Mouse (Mus musculus): ENCODE results near the gene Vps8. TPM values are rescaled to one million over a fixed set of nuclear protein-coding genes. Genes with fewer than 3 reads are reported as not detected.

Vps8 gene
- polyA plus RNA-seq, 1 experiment, result 33.3 TPM

DNA sequence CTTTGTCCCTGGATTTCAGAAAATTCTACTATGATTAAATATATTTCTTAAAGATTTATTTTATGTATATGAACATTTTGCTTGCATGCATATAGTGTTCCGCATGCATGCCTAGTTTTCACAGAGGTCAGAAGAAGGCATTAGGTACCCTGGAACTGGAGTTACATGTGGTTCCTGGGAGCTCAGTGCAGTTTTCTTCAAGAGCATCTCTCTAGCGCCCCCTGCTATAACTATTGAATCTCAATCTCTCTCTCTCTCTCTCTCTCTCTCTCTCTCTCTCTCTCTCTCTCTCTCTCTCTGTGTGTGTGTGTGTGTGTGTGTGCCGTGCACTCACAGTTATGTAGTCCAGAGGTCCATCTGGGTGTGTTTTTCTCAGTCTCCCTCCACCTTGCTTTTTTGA, 114.4 kb downstream of the Vps8 start:
- no peak for DNase-seq (ENCODE audit: extremely low spot score in 1 of 2, low spot score in 1 of 2)

DNA sequence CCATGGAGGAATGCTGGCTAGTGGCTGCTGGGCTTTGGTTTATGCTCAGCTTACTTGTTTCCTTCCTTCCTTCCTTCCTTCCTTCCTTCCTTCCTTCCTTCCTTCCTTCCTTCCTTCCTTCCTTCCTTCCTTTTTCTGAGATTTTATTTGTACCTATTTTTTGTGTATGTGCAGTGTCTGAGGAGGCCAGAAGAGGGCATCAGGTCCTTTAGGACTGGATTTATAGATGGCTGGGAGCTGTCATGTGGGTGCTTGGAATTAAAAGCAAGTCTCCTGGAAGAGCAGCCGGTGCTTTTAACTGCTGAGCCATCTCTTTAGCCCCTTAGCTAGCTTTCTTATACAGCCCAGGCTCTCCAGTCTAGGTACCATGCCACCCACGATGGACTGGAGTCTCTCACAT, 116.0 kb downstream of the Vps8 start:
- peak in 1 of 2 experiments; percentile 24 for DNase-seq (ENCODE audit: extremely low spot score in 1 of 2, low spot score in 1 of 2)

DNA sequence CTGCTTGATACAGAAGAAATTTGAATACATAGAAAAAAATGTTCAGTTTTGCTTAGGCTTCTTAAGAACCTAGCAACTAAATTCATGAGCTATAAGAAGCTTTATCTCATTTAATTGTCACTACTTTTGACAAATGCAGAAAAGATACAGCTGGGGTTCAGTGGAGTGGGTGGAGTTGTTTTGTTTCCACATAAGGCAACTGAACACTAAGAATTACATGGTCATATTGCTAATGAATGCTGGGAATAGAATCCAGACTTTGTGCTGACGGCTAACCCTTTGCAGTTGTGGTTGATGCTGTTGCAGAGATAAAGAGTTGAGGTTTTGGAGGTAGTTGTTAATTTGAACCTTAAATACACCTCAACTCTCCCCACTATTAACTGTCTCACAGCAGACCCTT, 119.6 kb downstream of the Vps8 start:
- no peak for DNase-seq (ENCODE audit: extremely low spot score in 1 of 2, low spot score in 1 of 2)

DNA sequence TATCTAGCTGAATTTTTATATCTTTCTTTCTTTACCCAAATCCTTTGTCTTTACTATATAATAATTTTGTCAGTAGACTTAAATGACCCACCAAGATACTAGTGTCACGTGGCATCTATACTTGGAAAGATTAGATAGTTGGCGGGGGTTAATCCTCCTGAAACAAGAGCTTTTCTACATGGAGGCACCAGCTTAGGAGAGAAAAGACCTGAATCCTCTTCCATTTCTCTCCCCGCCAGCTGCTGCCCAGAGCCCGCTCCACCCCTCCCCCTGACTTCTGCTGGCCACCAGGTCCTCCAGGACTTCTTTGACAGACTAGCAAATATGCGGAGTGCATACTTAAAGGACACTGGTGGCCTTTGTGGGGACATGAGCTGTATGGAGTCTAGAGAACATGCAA, 124.5 kb downstream of the Vps8 start:
- DNase-seq (ENCODE audit: extremely low spot score in 1 of 2, low spot score in 1 of 2), result no peak

DNA sequence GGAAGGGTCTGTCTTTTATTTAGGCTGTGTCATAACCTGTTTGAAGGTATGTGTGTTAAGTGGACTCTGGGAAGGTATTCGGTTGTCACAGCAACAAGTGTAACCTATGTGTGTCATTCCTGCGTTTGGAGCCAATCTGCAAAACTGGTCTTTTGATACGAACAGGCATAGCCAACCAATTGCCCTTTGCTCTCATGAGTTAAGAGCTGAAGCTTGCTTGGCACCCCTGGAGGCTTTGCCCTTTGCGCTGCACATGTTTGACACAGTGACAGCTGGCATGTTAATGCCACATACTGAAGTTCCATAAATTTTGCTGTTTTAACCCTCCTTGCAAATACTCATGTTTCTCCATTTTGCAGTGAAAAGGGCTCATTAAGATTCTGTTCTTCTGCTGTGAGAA, 126.8 kb downstream of the Vps8 start:
- DNase-seq (ENCODE audit: extremely low spot score in 1 of 2, low spot score in 1 of 2), result no peak

DNA sequence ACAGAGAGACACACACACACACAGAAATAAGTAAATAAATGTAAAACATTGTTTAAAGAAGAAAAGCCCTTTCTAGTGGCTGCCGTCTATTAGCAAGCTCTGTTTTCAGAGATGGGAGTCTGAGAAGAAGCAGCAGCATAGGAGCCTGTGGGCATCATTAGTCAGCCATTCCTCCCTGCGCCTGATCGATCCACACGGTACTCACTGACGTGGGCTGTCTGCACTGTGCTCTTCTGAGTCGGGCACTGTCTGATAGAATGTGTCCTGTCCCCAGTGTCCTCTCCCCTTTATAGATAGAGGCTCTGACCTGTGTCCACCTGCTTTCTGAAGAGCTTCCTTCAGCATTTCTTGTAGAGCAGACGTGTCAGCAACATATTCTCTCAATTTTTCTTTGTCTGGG, 127.5 kb downstream of the Vps8 start:
- no peak for DNase-seq (ENCODE audit: extremely low spot score in 1 of 2, low spot score in 1 of 2)

DNA sequence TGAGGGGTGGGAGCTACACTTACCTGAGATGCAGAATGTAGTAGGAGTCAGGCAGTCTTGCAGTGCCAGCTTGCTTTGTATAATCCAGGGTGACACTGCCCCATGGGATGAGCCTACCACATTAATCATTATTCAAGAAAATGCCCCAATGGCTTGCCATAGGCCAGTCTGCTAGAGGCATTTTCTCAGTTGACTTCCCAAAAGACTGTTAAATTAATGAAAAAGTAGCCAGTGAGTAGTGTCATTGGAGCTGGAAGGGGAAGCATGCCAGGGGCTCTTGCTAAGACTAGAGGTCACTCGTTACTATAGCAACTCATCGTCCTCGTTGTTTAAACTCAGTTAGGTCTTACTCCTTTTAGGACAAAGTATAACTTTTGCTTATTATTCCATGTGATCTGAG, 130.6 kb downstream of the Vps8 start:
- DNase-seq (ENCODE audit: extremely low spot score in 1 of 2, low spot score in 1 of 2), result no peak

DNA sequence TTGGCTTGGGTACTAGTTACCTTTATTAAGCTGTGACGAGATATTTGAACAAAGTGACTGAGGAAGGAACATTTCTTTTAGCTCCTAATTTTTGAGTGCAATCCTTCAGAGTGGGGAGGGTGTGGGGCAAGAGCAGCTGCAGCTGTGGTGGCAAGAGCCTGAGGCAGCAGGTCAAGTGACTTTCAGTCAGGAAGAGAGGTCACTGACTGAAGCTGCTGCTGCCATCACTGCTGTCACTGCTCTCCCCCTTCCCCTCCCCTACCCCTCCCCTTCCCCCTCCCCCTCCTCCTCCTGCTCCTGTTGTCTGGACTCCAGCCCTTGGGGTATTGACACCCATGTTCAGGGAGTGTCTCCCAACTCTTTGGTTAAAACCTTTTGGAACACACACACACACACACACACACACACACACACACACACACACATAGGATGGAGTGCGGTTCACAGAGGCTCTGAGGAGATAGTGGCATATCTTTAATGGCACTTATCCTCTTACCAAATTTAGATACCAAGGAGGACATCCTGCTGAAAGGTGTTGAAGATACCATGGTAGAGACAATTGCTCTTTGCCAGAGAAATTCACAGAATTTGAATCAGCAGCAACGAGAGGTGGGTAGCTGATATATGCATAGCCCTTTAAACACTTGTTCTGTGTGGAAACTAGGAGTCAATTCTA, 139.8 kb downstream of the Vps8 start:
- no peak for DNase-seq (ENCODE audit: extremely low spot score in 1 of 2, low spot score in 1 of 2)

DNA sequence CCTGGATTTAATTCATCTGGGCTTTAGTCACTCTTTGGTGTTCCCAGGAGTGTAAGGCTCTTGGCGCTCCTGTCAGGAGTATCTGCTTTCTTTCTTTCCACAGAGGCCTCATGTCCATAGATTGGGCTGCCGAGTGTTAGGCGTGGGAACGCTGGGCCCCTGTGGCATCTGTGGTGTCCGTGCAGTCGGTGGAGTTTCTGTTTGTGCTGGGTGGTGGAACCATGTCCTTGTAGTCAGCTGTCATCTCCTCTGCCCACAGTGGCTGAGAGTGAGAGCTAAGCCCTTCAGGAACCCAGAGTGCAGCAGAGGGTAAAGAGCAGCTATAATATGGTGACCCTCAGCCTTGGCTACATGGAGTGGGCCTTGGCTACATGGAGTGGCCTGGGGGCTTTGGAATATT, 140.4 kb downstream of the Vps8 start:
- DNase-seq (ENCODE audit: extremely low spot score in 1 of 2, low spot score in 1 of 2), result no peak

DNA sequence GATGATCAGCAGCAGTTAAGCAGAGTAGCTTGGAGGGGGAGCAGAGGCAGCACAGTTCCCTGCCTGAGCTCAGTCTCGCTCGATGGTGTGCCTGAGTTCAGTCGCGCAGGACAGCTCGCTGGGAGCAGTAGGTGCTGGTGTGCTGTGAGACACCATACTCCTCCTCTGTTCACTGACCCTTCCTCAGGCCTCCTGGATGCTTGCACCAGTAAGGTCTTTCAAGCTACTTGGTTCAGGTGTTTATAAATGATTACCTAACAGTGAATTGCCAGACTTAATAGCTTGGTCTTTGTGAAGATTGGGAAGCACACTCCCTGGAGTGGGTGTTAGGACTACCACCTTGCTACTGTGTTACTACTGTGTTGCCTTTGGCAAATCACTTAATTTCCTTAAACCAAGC, 144.2 kb downstream of the Vps8 start:
- no peak for DNase-seq (ENCODE audit: extremely low spot score in 1 of 2, low spot score in 1 of 2)

DNA sequence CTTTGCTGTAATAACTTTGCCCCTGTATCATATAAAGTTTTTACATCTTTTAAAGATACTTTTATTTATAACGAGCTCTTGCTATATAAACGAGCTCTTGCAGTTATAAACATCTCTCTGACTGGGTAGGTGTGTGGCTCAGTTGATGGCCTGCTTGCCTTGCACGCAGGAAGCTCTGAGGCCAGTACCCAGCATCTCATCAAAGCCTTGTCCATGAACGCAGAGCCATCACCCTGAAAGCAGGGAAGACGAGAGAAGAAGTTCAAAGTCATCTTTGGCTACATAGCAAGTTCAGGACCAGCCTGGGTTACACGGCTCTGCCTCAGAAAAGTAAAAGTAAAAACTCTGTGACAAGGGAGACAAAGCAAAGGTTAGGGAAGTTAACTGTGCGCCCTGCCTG, 147.0 kb downstream of the Vps8 start:
- DNase-seq (ENCODE audit: extremely low spot score in 1 of 2, low spot score in 1 of 2), result no peak

DNA sequence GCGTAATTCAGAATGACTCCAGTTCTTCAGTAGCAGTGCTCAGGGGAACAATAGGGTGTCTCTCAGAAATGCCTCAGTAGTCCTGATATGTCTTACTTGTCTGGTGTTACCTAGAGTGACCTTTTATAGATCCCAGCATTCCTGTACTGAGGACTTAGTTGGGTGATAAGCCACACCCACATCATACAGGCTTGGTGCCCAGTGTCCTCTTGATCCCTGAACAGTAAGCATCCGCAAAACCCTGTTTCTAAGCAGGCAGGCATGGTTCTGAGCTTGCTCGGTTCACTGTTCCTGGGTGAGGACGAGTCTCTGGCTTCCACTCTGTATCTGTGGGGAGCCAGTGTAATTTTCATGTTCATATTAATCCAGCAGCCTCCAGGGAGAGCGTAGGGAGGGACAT, 147.9 kb downstream of the Vps8 start:
- no peak for DNase-seq (ENCODE audit: extremely low spot score in 1 of 2, low spot score in 1 of 2)

DNA sequence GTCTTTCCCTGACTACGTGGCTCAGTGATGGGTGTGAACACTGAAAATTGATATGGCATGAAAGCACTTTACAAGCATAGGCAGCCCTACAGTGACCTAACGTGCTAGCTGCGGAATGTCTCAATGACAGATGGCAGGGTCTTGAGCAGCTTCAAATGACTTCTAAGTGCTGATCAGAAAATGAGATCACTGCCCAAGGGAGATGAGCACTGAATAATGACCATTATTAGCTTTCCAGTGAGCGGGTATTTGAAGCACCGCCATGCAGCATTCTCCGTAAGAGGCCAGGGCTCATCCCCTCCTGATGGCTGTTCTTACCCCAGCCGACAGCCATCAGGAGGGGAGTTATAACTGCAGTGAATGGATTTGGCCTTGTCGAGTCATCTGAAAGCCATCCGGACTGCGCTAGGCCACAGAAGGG, 153.1 kb downstream of the Vps8 start:
- no peak for DNase-seq (ENCODE audit: extremely low spot score in 1 of 2, low spot score in 1 of 2)

DNA sequence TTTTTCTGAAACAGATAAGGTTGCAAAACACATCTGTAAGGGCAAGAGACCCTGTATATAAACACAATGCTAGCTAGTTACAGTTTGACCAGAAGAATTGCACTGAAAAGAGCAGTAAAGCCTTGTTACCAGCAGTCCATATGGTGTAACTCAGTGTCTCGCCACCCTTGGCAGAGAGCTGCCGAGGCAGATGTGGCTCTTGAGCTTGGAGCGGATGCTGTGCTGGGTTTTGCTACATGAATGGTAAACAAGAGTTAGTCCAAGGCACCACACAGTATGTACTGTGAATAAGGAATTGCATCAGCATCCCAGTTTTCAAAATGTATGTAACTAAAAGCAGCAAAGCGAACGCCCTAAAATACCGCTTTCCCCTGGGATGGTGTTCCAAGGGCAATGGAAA, 166.2 kb downstream of the Vps8 start:
- peak in 1 of 2 experiments; percentile 37 for DNase-seq (ENCODE audit: extremely low spot score in 1 of 2, low spot score in 1 of 2)

DNA sequence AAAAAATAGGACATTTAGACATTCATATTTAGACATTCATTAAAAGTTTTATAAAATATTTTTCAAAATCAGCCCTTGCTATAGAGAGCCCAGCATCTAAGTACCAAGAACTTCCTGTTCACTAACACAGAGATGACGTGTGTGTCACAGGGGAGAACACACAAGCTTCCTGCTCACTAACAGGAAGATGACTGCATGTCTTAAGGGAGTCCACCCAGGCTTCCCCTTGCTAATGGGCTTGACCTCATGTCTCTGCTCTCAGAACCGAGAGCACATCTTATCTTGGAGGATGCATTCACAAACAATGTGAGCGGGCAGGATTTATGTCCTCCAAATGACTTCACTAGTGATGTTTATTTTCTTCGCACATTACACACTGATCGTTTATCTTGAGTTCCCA, 167.9 kb downstream of the Vps8 start:
- no peak for DNase-seq (ENCODE audit: extremely low spot score in 1 of 2, low spot score in 1 of 2)

DNA sequence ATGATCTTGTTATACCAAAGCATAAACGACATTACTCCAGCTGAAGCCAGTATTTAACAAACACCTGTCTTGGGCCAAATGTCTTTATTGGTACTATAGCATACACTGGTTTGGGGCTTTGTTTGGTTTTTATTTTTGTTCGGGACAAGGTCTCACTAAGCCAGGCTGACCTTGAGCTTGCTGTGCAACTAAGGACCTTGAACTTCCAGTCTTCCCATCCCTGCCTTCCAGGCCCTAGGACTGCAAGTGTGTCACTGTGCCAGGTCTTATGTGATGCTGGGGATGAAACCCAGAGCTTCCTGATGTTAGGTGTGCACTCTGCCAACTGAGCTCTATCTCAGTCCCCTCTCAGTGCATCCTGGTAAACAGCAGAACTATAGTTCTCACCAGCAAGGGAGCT, 168.6 kb downstream of the Vps8 start:
- DNase-seq (ENCODE audit: extremely low spot score in 1 of 2, low spot score in 1 of 2), result no peak

DNA sequence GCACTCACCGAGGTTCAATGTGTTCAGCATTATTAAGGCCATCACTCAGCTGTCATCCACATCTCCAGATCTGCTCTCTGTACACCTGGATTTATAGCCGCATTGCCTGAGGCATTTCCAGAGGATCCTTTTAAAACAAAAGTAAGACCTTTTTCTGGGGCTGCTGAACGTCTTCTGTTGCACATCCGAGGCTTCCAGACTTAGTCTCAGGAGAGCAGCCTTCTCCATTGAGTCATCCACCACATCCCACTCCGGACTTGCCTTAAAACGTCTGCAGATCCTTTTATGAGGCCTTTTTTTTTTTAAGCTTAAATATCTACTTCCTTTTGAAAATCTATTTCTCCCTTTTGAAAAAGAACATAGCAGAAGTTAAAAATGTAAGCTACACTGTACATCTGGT, 172.6 kb downstream of the Vps8 start:
- DNase-seq (ENCODE audit: extremely low spot score in 1 of 2, low spot score in 1 of 2), result peak in 1 of 2 experiments; percentile 44

DNA sequence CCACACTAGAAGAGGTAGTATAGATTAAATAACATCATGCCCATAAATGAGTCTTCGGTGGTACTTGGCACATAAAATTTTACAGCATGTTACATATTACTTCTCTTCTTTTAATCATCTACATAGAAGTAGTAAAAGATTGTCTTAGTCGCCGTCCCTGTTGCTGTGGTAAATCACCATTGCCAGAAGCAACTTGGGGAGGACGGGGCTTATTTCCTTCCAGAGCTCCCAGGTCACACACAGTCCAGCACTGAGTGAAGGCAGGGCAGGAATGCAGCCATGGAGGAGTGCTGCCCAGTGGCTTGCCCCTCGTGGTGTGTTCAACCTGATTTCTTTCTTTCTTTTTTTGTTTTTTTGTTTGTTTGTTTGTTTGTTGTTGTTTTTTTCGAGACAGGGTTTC, 181.4 kb downstream of the Vps8 start:
- no peak for DNase-seq (ENCODE audit: extremely low spot score in 1 of 2, low spot score in 1 of 2)

DNA sequence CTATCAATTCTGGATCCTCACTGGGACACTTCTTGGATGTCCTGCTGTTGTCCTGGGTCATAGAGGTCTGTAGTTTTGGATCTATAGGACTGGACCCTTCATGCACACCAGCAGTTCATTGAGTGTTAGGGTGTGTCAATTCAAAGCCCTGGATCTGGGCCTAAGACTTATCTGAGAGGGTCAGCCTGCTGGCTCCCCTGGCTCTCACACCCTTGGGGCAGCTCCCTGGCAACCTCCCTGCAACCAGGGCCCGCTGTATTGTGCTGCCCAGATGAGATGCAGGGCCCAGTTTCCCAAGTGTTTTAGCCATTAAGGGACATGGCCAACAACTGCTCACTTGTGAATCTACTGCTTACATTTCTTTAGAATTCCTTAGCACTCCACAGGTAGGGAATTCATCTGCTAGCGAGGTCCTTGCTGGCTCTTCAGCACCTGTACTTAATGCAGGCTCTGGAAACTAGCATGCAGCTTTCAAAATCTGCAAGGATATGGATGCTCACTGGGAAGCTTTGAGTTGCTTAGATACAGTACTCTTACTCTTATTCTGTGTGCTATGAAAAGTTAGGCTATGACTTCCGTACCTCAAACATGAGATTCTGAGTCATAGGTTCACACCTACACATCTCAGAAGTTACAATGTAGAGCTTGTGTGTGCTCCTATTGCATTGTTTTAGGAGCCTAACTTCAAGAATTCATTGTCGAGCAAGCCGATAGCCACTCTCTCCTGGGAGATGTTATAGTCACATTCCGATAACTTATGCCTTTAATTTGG, 183.5 kb downstream of the Vps8 start:
- DNase-seq (ENCODE audit: extremely low spot score in 1 of 2, low spot score in 1 of 2), result peak in 1 of 2 experiments; percentile 32

DNA sequence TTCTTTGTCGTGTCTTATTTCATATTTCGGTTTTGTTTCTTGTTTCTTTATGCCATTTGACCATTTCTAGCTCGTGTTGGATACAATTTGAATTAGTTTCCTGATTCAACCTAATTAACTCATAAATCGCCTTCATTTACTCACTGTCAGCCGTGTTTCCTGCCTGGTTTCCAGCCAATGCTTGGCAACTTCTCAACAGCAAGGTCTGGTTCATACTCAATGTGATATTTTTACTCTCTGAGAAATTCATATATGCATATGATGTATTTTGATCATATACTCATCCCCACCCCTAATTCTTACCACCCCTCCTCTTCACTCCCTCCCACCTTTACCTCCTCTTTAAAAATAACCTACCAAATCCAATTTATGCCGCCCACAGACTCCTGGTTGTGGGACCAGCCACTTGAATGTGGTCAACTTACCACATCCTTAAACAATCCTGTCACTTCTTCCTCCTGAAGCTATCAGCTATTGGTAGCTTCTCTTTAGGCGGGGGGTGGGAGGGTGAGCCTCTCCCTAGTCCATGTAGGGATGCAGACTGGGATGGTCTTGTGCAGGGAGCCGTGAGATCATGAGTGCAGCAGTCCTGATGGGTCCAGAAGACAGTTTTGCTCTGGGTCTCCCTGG, 184.2 kb downstream of the Vps8 start:
- DNase-seq (ENCODE audit: extremely low spot score in 1 of 2, low spot score in 1 of 2), result peak in 1 of 2 experiments; percentile 36

DNA sequence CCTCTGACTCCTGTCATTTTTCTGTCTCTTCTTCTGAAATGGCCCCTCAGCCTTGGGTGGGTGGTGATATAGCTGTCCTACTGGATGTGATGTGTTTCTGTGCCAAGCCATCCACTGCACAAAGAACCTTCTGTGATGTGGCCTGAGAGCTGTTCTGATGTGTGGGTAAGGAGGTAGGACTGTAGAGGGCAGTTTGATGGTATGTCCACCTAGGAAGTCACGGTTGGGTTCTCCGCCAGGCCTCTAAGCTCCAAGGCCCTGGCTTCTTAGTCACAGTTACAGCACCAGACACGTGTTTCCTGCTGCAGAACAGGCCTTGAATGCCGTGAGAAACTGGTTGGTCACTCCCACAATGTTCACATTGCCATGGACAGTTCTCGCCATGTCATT, 184.7 kb downstream of the Vps8 start:
- DNase-seq (ENCODE audit: extremely low spot score in 1 of 2, low spot score in 1 of 2), result no peak
